Mouse (Mus musculus): Measurements from ENCODE around the gene Hist1h2bh.
"Not testable (repeated sequence)": the region's sequence is repeated elsewhere in the genome, so short reads cannot be mapped to it uniquely, and the experiment has no call there.

The Hist1h2bh gene

DNA sequence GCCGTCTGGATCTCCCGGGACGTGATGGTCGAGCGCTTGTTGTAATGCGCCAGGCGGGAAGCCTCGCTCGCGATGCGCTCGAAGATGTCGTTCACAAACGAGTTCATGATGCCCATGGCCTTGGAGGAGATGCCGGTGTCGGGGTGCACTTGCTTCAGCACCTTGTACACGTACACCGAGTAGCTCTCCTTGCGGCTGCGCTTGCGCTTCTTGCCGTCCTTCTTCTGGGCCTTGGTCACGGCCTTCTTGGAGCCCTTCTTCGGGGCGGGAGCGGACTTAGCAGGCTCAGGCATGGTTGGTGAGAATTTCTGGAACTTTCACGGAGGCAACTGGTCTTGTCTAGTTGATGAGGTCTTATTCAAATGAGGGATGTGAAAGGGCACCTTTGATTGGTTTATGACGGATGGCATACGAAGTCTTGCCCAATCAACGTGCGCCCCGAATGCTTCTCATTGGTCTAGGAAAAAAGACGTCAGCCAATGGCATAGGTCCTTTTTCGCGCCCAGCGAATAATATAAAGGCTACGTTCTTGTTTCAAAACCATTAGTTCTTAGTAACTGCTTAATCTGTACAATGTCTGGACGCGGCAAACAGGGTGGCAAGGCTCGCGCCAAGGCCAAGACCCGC, 30.8 kb upstream of the Hist1h2bh start, which contains the start of the genes Hist1h2bf and Hist1h2ad:
Gene Hist1h2bf (minus strand): TSS at position 299 of the 627 bp plus-strand sequence.
Gene Hist1h2ad (plus strand): TSS at position 484 of the 627 bp plus-strand sequence.
- DNase-seq (ENCODE audit: low read depth, low spot score) = peak; percentile 100

GRCm38 (mm10) chr13:23573034-23573897, 30.1 kb upstream of the Hist1h2bh start:
- peak; percentile 51 for DNase-seq (ENCODE audit: low read depth, low spot score)

- peak; percentile 57 for DNase-seq (ENCODE audit: low read depth, low spot score)
Observed at GRCm38 (mm10) chr13:23572218-23573033, 29.2 kb upstream of the Hist1h2bh start.

- peak; percentile 75 for DNase-seq (ENCODE audit: low read depth, low spot score)
Observed at GRCm38 (mm10) chr13:23571504-23572217, 28.5 kb upstream of the Hist1h2bh start.

GRCm38 (mm10) chr13:23571022-23571503, 27.9 kb upstream of the Hist1h2bh start, which contains the start of the genes Hist1h2ae and Hist1h2bg:
Hist1h2ae (minus strand) TSS chr13:23571220.
Hist1h2bg (plus strand) TSS chr13:23571396.
- DNase-seq (ENCODE audit: low read depth, low spot score) = peak; percentile 99

GRCm38 (mm10) chr13:23570261-23571021, 27.2 kb upstream of the Hist1h2bh start:
- DNase-seq (ENCODE audit: low read depth, low spot score) = peak; percentile 62

DNA sequence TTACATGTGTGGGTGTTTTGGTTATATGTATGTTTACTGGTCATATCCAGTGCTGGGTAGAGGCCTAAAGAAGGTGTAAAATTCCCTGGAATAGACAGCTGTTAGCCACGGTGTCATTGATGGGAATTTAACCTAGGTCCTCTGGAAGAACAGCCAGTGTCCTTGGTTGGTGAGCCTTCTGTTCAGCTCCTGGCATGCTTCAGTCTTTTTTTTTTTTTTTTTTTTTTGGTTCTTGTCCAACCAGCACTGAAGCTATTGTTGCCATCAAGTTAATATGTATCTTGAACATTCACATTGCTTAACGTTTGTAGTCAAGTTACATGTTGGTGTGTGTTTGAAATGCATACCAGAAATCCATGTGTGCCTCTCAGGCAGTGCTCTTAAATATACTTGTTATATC, 21.3 kb upstream of the Hist1h2bh start:
- DNase-seq (ENCODE audit: low read depth, low spot score) = no peak

- peak; percentile 93 for DNase-seq (ENCODE audit: low read depth, low spot score)
Observed at GRCm38 (mm10) chr13:23562699-23563462, 19.7 kb upstream of the Hist1h2bh start.

DNA sequence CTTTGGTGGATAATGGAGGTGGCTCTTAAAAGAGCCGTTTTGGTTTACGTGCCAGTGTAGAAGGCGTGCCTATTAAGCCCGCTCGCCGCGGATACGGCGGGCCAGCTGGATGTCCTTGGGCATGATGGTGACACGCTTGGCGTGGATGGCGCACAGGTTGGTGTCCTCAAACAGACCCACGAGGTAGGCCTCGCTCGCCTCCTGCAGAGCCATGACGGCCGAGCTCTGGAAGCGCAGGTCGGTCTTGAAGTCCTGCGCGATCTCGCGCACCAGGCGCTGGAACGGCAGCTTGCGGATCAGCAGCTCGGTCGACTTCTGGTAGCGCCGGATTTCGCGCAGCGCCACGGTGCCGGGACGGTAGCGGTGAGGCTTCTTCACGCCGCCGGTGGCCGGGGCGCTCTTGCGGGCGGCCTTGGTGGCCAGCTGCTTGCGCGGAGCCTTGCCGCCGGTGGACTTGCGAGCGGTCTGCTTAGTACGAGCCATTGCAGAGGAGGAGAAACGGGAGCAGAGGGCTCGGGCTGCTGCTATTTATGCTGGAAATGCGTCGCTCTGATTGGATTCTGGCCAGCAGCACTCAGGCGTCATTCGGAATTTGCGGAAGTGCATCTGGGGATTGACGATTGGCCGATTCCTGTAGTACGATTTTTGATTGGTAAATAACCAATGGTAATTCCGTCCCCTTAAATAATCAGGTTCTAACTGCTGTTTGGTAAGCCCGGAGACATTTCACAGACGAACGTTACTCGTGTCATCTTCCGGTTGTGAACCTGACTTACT, 18.9 kb upstream of the Hist1h2bh start, which contains the start of gene Hist1h3e:
Gene Hist1h3e (minus strand): TSS at position 487 of the 777 bp plus-strand sequence.
- peak; percentile 99 for DNase-seq (ENCODE audit: low read depth, low spot score)

- DNase-seq (ENCODE audit: low read depth, low spot score) = not testable (repeated sequence)
Observed at GRCm38 (mm10) chr13:23561531-23561882, 18.3 kb upstream of the Hist1h2bh start.

GRCm38 (mm10) chr13:23560699-23561098, 17.5 kb upstream of the Hist1h2bh start:
- not testable (repeated sequence) for DNase-seq (ENCODE audit: low read depth, low spot score)

GRCm38 (mm10) chr13:23556906-23557305, 13.7 kb upstream of the Hist1h2bh start:
- no peak for DNase-seq (ENCODE audit: low read depth, low spot score)

- peak; percentile 99 for DNase-seq (ENCODE audit: low read depth, low spot score)
Observed at GRCm38 (mm10) chr13:23555839-23556416, 12.7 kb upstream of the Hist1h2bh start.

GRCm38 (mm10) chr13:23554925-23555838, 12.0 kb upstream of the Hist1h2bh start:
- DNase-seq (ENCODE audit: low read depth, low spot score) = peak; percentile 94

DNA sequence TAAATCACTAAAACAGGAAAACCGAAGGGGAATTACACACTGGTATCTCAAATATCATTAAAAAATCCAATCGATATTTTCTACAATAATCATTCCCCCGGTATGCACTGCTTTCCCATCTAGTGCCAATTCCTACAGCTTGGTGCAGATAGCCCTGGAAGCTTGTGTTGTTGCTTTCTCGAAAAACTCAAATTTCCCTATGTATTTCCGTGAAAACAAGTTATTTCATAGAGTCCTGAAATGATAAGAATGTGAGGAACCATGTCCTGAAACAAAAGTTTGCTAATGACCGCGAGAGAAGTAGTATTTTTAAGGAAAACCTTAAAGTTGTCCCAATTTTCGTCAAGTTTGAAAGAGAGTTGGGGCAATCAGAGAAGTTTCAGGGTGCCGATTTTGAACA, 11.2 kb upstream of the Hist1h2bh start:
- no peak for DNase-seq (ENCODE audit: low read depth, low spot score)

DNA sequence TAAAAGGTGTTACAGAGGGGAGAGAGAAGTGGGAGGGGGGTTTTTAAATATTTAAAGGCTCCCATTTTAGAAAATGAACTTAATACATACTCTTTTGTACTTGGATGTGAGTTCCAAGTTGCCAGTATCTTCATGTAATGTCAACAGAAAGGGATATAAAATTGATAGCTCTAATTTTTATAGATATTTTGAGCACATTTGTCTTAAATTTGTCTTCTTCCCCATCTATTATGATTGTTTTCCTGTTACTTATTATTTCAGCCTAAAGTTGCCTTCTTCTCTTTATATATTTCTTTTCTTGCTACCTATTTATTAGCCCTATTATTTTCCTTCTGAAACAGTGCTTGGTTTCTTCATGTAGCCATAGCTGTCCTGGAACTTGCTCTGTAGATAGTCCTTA, 9.8 kb upstream of the Hist1h2bh start, which contains the start of gene Hist1h1d:
Gene Hist1h1d (plus strand): TSS at position 301 of the 400 bp plus-strand sequence.
- DNase-seq (ENCODE audit: low read depth, low spot score) = no peak

All from R1 (cell line).